Mouse (Mus musculus) spleen, adult 2 months (tissue): ENCODE results near the gene Gm5475.

Experiments used
- CTCF ChIP-seq: fragments of 200-500 bp; IDR thresholded peaks from 2 replicates; pipeline ENCODE4 v1.5.1; 2011; ENCODE audit warnings: mild to moderate bottlenecking, inconsistent platforms; ENCODE audit not compliant: insufficient read depth, insufficient read length, insufficient replicate concordance; ENCODE audit errors: extremely low read depth
- POLR2A ChIP-seq: fragments of 200-500 bp; IDR thresholded peaks from 2 replicates; pipeline ENCODE4 v1.6.1; 2011; ENCODE audit warnings: low read depth, low read length, inconsistent platforms

DNA sequence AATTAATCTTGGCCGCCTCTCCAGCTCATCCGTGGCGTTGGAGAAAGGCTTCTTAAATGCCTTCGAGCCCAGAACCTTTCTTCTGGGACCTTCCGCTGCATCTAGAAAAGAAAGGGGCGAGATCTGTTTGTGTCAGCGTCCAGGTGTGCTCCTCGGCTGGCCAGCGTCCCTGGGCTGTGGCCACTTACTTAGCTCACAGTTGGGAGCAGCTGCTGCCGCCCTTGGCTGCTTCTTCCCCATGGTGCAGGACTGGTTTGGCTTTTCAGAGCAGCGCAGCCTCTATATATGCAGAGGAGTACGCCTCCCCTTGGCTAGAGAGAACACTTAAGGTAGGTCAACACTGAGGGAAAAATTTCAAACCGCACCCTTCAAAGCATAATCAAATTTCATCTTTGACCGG lies 2.0 kb downstream of the Gm5475 start:
- no peak for TF ChIP-seq CTCF
- TF ChIP-seq POLR2A = no peak
